Mouse (Mus musculus): Measurements from ENCODE around the gene Chst11.

Chst11 gene

GRCm38 (mm10) chr10:83107921-83108738 lies 122.8 kb downstream of the Chst11 start:
- DNase-seq (ENCODE audit: low read depth, low spot score), result no peak

GRCm38 (mm10) chr10:83108946-83109345 lies 123.6 kb downstream of the Chst11 start:
- peak; percentile 32 for DNase-seq (ENCODE audit: low read depth, low spot score)

- no peak for DNase-seq (ENCODE audit: low read depth, low spot score)
These were observed 125.7 kb downstream of the Chst11 start for GRCm38 (mm10) chr10:83111046-83111445.

- no peak for DNase-seq (ENCODE audit: low read depth, low spot score)
These were observed 127.0 kb downstream of the Chst11 start for GRCm38 (mm10) chr10:83112345-83112744.

GRCm38 (mm10) chr10:83114564-83114963 lies 129.3 kb downstream of the Chst11 start:
- no peak for DNase-seq (ENCODE audit: low read depth, low spot score)

- no peak for DNase-seq (ENCODE audit: low read depth, low spot score)
These were observed 131.6 kb downstream of the Chst11 start for GRCm38 (mm10) chr10:83116889-83117288.

- no peak for DNase-seq (ENCODE audit: low read depth, low spot score)
These were observed 132.6 kb downstream of the Chst11 start for GRCm38 (mm10) chr10:83117851-83118250.

GRCm38 (mm10) chr10:83118613-83119012 lies 133.3 kb downstream of the Chst11 start:
- DNase-seq (ENCODE audit: low read depth, low spot score), result no peak

GRCm38 (mm10) chr10:83119016-83119415 lies 133.7 kb downstream of the Chst11 start:
- no peak for DNase-seq (ENCODE audit: low read depth, low spot score)

GRCm38 (mm10) chr10:83119461-83119860 lies 134.2 kb downstream of the Chst11 start:
- DNase-seq (ENCODE audit: low read depth, low spot score), result peak; percentile 39

- no peak for DNase-seq (ENCODE audit: low read depth, low spot score)
These were observed 134.6 kb downstream of the Chst11 start for GRCm38 (mm10) chr10:83119909-83120308.

GRCm38 (mm10) chr10:83120938-83121337 lies 135.6 kb downstream of the Chst11 start:
- no peak for DNase-seq (ENCODE audit: low read depth, low spot score)

- no peak for DNase-seq (ENCODE audit: low read depth, low spot score)
These were observed 139.3 kb downstream of the Chst11 start for GRCm38 (mm10) chr10:83124560-83124959.

GRCm38 (mm10) chr10:83126447-83126846 lies 141.1 kb downstream of the Chst11 start:
- DNase-seq (ENCODE audit: low read depth, low spot score), result peak; percentile 59

GRCm38 (mm10) chr10:83128435-83128834 lies 143.1 kb downstream of the Chst11 start:
- DNase-seq (ENCODE audit: low read depth, low spot score), result no peak

- no peak for DNase-seq (ENCODE audit: low read depth, low spot score)
These were observed 144.4 kb downstream of the Chst11 start for GRCm38 (mm10) chr10:83129624-83130218.

GRCm38 (mm10) chr10:83130611-83131010 lies 145.3 kb downstream of the Chst11 start:
- DNase-seq (ENCODE audit: low read depth, low spot score), result no peak

- no peak for DNase-seq (ENCODE audit: low read depth, low spot score)
These were observed 146.6 kb downstream of the Chst11 start for GRCm38 (mm10) chr10:83131884-83132283.

- peak; percentile 20 for DNase-seq (ENCODE audit: low read depth, low spot score)
These were observed 148.7 kb downstream of the Chst11 start for GRCm38 (mm10) chr10:83133866-83134570.

GRCm38 (mm10) chr10:83134896-83135295 lies 149.6 kb downstream of the Chst11 start:
- no peak for DNase-seq (ENCODE audit: low read depth, low spot score)

GRCm38 (mm10) chr10:83135963-83136362 lies 150.7 kb downstream of the Chst11 start:
- no peak for DNase-seq (ENCODE audit: low read depth, low spot score)

GRCm38 (mm10) chr10:83137103-83137502 lies 151.8 kb downstream of the Chst11 start:
- DNase-seq (ENCODE audit: low read depth, low spot score), result no peak

Data from ZHBTc4 (cell line).